Mouse (Mus musculus): Measurements from ENCODE around the gene Hnf4a.

- TF ChIP-seq FLI1 (IDR thresholded peaks at IDR 0.05; ENCODE audit: low read length), result no peak
- TF ChIP-seq GATA1 (IDR thresholded peaks at IDR 0.05; ENCODE audit: borderline replicate concordance, low read length), result no peak
Observed at GRCm38 (mm10) chr2:163590211-163590610, 83.6 kb downstream of the Hnf4a start.

All from megakaryocyte, embryonic 14.5 days (primary cell).